Mouse (Mus musculus): Measurements from ENCODE around the gene Optn. TPM values are rescaled to one million over a fixed set of nuclear protein-coding genes. Genes with fewer than 3 reads are reported as not detected.
A peak's percentile ranks its signal among the peaks of the same experiment; 100 is the strongest.

Optn gene
- polyA plus RNA-seq, 1 experiment from 2014 or later: 5.3 TPM

DNA sequence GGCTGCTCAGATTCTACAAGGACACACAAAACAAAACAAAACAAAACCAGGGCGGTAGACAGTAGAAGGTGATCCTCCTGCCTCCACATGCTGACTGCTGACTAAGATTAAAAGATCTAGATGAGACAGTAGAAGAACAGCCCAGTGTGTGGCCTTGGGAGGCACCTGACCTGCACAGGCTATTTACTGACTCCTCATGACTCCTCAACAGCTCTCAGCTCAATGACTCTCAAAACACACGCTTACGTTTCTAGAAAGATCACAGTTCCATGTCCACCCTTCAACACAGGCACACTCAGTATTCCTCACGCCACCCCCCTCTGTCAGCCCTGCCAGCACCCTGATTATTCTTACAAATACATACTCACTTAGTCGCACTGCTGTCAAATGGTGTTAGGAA lies 5.4 kb downstream of the Optn start:
- H3K27ac ChIP-seq: no peak overlapping the region
- no peak for ATAC-seq (ENCODE audit: low FRiP score, low read depth)
- 86% methylated on average over 5 of the region's 5 CpGs for WGBS

DNA sequence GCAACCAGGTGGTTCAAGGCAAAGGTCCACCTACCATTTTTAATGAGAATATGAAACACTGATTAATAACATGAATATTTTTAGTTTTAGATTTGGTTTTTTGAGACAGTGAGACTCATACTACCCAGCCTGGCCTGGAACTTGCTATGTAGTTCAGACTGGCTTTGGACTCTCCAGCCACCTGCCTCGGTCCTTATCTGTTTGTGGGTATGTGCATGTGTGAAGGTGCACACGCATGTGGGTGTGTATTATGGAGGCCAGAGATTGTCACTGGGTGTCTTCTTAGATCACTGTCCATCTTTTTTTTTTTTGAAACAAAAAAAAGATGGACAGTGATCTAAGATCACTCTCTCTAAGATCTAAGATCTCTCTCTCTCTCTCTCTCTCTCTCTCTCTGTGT lies 13.3 kb downstream of the Optn start:
- WGBS: 94% methylated on average over 2 of the region's 2 CpGs
- H3K36me3 ChIP-seq: no peaks in the 10 kb centered on the region
- no peak overlapping the region for H3K9ac ChIP-seq
- H3K4me3 ChIP-seq: no peak overlapping the region
- H3K27me3 ChIP-seq: no peaks in the 10 kb centered on the region
- ATAC-seq (ENCODE audit: low FRiP score, low read depth): no peak
- H3K4me1 ChIP-seq: peaks cover 5% of the 10 kb centered on the region
- H3K4me2 ChIP-seq (replicated peaks): no peak overlapping the region
- no peak overlapping the region for H3K27ac ChIP-seq
- H3K9me3 ChIP-seq: no peaks in the 10 kb centered on the region

More for the DNA sequence above, 5.4 kb downstream of the Optn start:
- H3K36me3 ChIP-seq: no peaks in the 10 kb centered on the region
- peaks cover 10% of the 10 kb centered on the region for H3K4me1 ChIP-seq
- no peak overlapping the region for H3K4me3 ChIP-seq
- no peak overlapping the region for H3K4me2 ChIP-seq (replicated peaks)
- no peak overlapping the region for H3K9ac ChIP-seq
- H3K27me3 ChIP-seq: no peaks in the 10 kb centered on the region
- no peaks in the 10 kb centered on the region for H3K9me3 ChIP-seq

DNA sequence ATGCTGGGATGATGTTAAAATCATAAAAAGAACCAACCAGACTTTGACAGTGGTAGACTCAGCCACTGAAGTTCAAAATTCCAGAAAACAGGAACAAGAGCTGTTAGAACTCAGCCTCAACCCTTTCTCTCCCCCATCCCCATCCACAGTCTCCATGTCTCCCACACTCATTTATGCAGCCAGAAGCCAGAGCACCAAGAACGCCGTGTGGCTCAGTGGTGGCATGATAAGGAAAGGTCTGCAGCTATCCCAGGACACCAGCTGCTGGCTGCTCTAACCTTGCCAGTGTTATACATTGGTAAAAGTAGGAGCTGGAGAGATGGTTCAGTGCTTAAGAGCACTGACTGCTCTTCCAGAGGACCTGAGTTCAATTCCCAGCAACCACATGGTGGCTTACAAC lies 16.8 kb downstream of the Optn start:
- Histone ChIP-seq H3K4me1 (peaks cover 19% of the 10 kb centered on the region), H3K36me3 (no peaks in the 10 kb centered on the region), H3K9me3 (no peaks in the 10 kb centered on the region), H3K27me3 (no peaks in the 10 kb centered on the region), H3K27ac (no peak overlapping the region), H3K4me3 (no peak overlapping the region), H3K4me2 (replicated peaks) (no peak overlapping the region), H3K9ac (no peak overlapping the region)
- ATAC-seq (ENCODE audit: low FRiP score, low read depth): no peak
- 89% methylated on average over 2 of the region's 2 CpGs for WGBS

DNA sequence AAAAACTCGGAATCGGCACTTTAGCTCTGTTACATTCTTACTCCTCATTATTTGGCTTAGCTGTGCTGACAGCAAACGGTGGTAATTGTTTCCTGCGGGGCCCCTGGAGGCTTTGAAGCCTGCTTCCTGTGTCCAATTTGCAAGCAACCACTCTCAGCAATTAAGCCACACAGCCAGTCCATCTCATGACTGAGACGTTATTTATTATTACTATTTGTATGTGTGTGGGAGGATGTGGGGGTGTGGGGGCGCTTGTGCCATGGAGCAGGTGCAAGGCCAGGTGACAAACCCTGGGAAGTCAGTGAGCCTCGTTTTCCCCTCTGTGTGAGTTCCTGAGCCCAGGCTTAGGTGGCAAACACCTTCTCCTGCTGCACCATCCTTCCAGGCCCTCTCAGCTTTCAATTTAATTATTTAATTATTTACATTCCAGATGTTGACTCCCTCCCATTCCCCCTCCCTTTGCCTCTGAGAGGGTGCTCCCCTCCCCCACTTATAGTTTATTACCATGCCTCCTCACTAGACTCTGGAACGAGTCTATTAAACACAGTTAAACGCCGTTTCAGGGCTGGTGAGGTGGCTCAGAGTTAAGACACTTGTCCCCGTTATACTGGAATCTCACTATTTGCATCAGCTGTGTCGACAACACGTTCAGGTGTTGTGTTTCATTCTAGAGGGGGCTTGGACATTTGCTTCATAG lies 18.4 kb downstream of the Optn start:
- no peaks in the 10 kb centered on the region for H3K9me3 ChIP-seq
- peak overlapping the region; percentile 25; the same call in 1 of the 2 replicates for H3K4me2 ChIP-seq (replicated peaks)
- no peak overlapping the region for H3K9ac ChIP-seq
- 0 out of 2 replicates have a peak, but pooled peaks have one; percentile 15 for ATAC-seq (ENCODE audit: low FRiP score, low read depth)
- H3K4me3 ChIP-seq: no peak overlapping the region
- H3K27ac ChIP-seq: no peak overlapping the region
- H3K4me1 ChIP-seq: peaks cover 19% of the 10 kb centered on the region
- H3K36me3 ChIP-seq: no peaks in the 10 kb centered on the region
- H3K27me3 ChIP-seq: no peaks in the 10 kb centered on the region
- WGBS: 6% methylated on average over 13 of the region's 13 CpGs

DNA sequence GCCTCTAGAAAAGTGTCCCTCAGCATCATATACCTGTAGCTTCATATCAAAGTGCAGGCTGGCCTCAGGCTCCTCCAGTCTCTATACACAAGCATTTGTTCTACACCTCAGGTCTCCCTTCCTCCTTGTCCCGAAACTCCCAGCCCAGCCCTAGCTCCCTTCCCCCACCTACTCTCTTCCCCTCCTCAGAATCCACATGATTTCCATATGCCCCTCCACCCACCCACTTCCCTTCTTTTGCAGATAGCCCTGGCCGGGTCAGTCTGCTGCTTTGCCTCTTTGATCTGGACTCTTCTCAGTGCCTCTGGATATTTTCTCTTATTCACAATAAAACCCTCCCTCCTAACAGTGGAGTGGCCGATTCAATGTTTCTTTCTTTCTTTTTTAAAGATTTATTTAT lies 19.5 kb downstream of the Optn start:
- H3K4me2 ChIP-seq (replicated peaks): no peak overlapping the region
- no peak overlapping the region for H3K4me3 ChIP-seq
- H3K9ac ChIP-seq: no peak overlapping the region
- no peak for ATAC-seq (ENCODE audit: low FRiP score, low read depth)
- H3K36me3 ChIP-seq: no peaks in the 10 kb centered on the region
- WGBS: 27% methylated on average over 3 of the region's 3 CpGs
- H3K27me3 ChIP-seq: no peaks in the 10 kb centered on the region
- no peak overlapping the region for H3K27ac ChIP-seq
- peaks cover 19% of the 10 kb centered on the region for H3K4me1 ChIP-seq
- no peaks in the 10 kb centered on the region for H3K9me3 ChIP-seq

DNA sequence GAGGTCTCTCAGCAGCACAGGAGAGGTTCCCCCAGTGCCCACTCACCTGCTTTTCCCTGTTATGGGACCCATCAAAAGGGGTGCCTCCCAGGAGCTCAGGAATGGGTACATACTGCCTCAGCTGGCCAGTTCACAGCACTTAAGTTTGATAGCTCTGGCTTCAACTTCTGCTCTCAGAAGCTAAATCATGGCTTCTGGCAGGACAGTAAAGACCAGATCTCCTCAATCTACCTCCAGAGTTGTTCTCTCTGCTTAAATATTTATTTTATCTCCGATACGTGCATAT lies 20.4 kb downstream of the Optn start:
- H3K36me3 ChIP-seq: no peaks in the 10 kb centered on the region
- ATAC-seq (ENCODE audit: low FRiP score, low read depth): no peak
- no peak overlapping the region for H3K4me2 ChIP-seq (replicated peaks)
- WGBS: 74% methylated on average over 2 of the region's 2 CpGs
- no peak overlapping the region for H3K4me3 ChIP-seq
- H3K4me1 ChIP-seq: peaks cover 19% of the 10 kb centered on the region
- no peak overlapping the region for H3K27ac ChIP-seq
- H3K9me3 ChIP-seq: no peaks in the 10 kb centered on the region
- H3K27me3 ChIP-seq: no peaks in the 10 kb centered on the region
- H3K9ac ChIP-seq: no peak overlapping the region

DNA sequence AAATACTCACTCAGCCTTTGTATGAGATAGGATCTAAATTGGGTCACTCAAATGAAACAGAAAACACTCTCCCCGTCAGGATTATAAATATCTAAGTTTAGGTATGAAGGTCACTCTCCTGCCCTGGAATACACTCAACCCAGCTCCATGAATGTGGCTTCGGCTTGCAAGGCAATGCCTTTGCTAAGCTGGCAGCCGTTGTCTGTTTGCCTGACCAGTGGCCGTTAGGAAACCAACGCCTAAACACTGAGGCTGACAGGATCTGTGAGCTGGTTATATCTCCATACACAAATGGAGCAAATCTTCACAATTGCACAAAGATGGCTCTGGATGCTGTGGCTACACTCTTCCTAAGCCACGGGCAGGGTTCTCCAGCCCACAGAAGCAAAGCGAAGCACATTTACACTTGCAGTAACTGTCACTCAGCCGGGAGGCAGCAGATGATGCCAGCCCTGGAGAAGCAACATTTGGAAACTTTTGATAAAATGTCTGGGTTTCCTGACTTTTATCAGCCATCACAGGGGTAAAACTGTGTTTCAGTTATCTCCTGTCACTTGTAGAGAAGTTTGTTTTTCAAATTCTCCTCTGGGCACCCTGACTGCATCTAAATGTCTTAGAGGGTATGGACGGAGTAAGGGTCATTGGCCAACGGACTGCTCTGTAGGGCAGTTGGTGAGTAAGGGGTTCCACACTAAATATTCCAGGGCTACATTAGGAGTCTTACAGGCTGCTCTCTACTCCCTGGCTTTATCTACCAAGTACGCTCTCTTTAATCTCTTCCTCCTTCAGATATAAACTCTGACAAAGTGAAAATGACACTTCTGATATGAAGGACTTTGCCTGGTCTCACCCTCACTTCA lies 21.0 kb downstream of the Optn start:
- Histone ChIP-seq H3K4me1 (peaks cover 19% of the 10 kb centered on the region), H3K36me3 (no peaks in the 10 kb centered on the region), H3K4me3 (no peak overlapping the region), H3K27me3 (no peaks in the 10 kb centered on the region), H3K4me2 (replicated peaks) (no peak overlapping the region), H3K9me3 (no peaks in the 10 kb centered on the region), H3K27ac (no peak overlapping the region), H3K9ac (no peak overlapping the region)
- no peak for ATAC-seq (ENCODE audit: low FRiP score, low read depth)
- 74% methylated on average over 11 of the region's 11 CpGs for WGBS

DNA sequence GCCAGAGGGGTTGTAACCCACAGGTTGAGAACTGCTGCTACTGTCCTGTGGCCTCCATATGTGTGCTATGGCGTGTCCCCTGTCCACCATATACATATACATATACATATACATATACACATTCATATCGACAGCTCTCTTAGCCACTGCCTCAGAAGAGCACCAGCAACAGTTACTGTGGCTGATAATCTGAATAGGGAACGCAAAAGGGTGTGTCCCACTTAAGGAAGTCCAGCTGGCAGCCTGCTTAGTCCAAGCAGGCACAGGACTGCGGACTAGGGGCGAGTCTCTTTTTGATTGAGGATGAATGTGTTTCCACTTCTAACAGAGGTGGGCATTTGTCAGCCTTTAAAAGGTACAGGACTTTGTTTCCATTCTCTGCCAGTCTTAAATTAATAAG lies 22.0 kb downstream of the Optn start:
- peaks cover 19% of the 10 kb centered on the region for H3K4me1 ChIP-seq
- no peak overlapping the region for H3K4me2 ChIP-seq (replicated peaks)
- no peak overlapping the region for H3K9ac ChIP-seq
- H3K4me3 ChIP-seq: no peak overlapping the region
- no peaks in the 10 kb centered on the region for H3K27me3 ChIP-seq
- no peak overlapping the region for H3K27ac ChIP-seq
- no peaks in the 10 kb centered on the region for H3K9me3 ChIP-seq
- WGBS: 85% methylated on average over 5 of the region's 5 CpGs
- no peak for ATAC-seq (ENCODE audit: low FRiP score, low read depth)
- no peaks in the 10 kb centered on the region for H3K36me3 ChIP-seq

DNA sequence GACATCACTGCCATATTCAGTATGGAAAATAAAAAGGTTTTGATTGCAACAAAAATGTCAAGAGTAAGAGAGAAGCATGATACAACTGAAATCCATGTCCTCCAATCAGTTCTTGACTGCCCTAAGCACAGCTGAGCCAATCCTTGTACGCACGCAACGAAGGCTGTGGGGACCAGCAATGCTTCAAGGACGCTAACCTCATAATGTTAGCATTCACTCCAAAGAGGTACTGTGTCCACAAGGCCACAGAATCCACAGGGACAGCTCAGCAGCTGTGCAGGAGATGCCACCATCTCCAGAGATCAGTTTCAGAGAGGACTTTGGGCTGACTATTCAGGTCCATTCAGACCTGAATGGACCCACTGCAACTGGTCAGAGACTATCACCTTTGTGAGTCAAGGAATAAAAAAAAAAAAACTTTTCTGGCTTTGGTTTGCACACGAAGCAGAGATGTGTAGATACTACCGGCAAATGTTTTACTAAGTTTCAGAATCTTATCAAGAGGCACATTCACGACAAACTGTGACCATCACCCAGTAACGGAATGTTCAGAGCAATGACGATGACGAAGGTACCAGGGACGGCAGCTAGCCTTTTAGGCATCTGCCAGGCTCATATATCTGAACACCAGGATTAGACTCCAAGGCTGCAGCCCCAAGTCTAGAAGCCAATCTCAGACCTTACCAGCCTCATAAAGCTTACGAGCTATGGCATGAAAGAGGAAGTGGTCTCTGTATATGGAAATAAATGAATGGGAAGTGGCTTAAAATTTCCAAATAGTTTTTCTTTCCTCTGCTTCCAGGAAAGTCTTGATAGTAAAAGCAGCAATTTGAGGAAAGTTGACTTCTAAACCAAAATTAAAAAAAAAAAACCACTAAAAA lies 23.3 kb downstream of the Optn start:
- H3K4me2 ChIP-seq (replicated peaks): no peak overlapping the region
- no peak overlapping the region for H3K9ac ChIP-seq
- WGBS: 80% methylated on average over 12 of the region's 12 CpGs
- H3K9me3 ChIP-seq: no peaks in the 10 kb centered on the region
- peaks cover 14% of the 10 kb centered on the region for H3K4me1 ChIP-seq
- ATAC-seq (ENCODE audit: low FRiP score, low read depth): no peak
- no peaks in the 10 kb centered on the region for H3K27me3 ChIP-seq
- H3K4me3 ChIP-seq: no peak overlapping the region
- no peak overlapping the region for H3K27ac ChIP-seq
- no peaks in the 10 kb centered on the region for H3K36me3 ChIP-seq

DNA sequence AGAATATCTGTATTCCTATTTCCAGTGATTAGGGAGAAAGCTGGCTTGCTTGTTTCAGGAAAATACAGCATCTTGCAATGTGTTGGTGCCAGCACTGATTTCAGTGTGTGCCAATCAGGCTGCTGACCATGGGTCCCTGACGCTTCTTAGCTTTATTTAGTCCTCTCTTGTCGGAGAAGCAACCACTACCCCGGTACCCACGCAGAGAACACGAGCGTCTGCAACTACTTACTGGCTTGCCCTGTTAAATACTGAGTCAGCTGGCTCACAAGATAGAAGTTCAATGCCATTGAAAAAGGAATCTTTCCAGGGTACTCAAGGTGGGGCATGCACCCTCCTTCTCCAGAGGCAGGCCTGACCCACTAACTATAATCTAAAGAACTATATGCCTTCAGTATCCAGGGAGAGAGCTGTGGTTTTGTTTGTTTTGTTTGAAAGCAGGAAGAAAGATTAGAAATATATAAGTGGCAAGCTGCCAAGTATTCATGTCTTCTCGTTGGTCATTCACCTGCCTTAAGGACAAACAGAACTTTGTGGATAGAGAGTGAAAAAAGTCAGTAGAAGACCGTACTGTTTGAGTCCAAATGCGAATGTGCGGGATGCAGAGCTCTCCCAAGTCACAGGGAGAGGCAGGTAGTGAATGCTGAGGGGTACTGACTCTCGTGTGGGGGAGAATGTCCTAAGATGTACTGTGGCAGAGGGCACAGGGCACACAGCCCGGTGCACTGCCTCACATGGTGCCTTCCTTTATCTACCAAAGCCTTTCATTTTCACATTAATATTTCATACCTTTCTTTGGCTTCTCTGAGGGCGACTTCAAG lies 24.3 kb downstream of the Optn start:
- Histone ChIP-seq H3K9ac (no peak overlapping the region), H3K4me3 (no peak overlapping the region), H3K36me3 (no peaks in the 10 kb centered on the region), H3K4me2 (replicated peaks) (no peak overlapping the region), H3K27me3 (no peaks in the 10 kb centered on the region), H3K27ac (no peak overlapping the region), H3K4me1 (peaks cover 4% of the 10 kb centered on the region; the same call in 1 of the 2 replicates), H3K9me3 (no peaks in the 10 kb centered on the region)
- no peak for ATAC-seq (ENCODE audit: low FRiP score, low read depth)
- WGBS: 71% methylated on average over 13 of the region's 13 CpGs

DNA sequence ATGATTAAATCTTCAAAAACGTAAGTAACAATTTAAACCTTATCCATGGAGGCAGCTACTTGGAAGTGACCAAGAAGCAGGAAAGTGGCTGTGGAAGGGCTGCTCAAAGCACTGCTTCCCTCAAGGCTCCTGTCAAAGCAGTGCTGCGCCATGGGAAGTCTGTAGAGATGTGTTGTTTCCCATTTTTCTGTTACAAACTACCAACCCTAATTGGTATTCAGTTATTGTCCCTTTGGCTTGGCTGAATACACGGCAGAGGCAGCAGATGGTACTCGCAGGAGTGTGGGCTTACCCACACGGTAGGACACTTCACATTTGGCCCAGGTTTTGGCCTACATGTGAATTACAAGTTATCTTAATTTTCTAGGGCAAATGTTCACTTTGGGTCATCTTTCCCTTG lies 25.5 kb downstream of the Optn start:
- Histone ChIP-seq H3K27ac (no peak overlapping the region), H3K4me1 (no peaks in the 10 kb centered on the region), H3K4me3 (no peak overlapping the region), H3K9ac (no peak overlapping the region), H3K36me3 (no peaks in the 10 kb centered on the region), H3K27me3 (no peaks in the 10 kb centered on the region), H3K4me2 (replicated peaks) (no peak overlapping the region), H3K9me3 (no peaks in the 10 kb centered on the region)
- ATAC-seq (ENCODE audit: low FRiP score, low read depth): no peak
- WGBS: 85% methylated on average over 5 of the region's 5 CpGs

Measured in limb, embryonic 13.5 days (tissue).